Mouse (Mus musculus): ENCODE data around the gene Rapgef6. TPM values are rescaled to one million over a fixed set of nuclear protein-coding genes. Genes with fewer than 3 reads are reported as not detected.

Gene Rapgef6
- polyA plus RNA-seq, 1 experiment from 2014 or later: 34.7 TPM

GRCm38 (mm10) chr11:54530391-54530790 is 7.7 kb downstream of the Rapgef6 start:
- Histone ChIP-seq H3K9me3 (replicated peaks) (no peaks in the 10 kb centered on the region), H3K4me2 (no peak overlapping the region), H3K36me3 (no peaks in the 10 kb centered on the region), H3K27me3 (no peaks in the 10 kb centered on the region), H3K27ac (peak overlapping the region; percentile 79), H3K4me3 (replicated peaks) (no peak overlapping the region), H3K9ac (no peak overlapping the region), H3K4me1 (peaks cover 11% of the 10 kb centered on the region)
- WGBS: 27% methylated on average over 1 of the region's 1 CpGs
- no peak for ATAC-seq (replicated peaks; ENCODE audit: low FRiP score)

- no peak overlapping the region for H3K4me3 ChIP-seq (replicated peaks)
- ATAC-seq (replicated peaks; ENCODE audit: low FRiP score): no peak
- H3K27ac ChIP-seq: peak overlapping the region; percentile 79
Measured at GRCm38 (mm10) chr11:54530916-54531315, 8.3 kb downstream of the Rapgef6 start.

GRCm38 (mm10) chr11:54533834-54534233 is 11.2 kb downstream of the Rapgef6 start:
- WGBS: 65% methylated on average over 2 of the region's 2 CpGs
- H3K4me1 ChIP-seq: peaks cover 11% of the 10 kb centered on the region

More at GRCm38 (mm10) chr11:54530916-54531315, 8.3 kb downstream of the Rapgef6 start:
- no peak overlapping the region for H3K9ac ChIP-seq
- no peaks in the 10 kb centered on the region for H3K36me3 ChIP-seq
- H3K4me2 ChIP-seq: no peak overlapping the region
- no peaks in the 10 kb centered on the region for H3K9me3 ChIP-seq (replicated peaks)
- WGBS: 91% methylated on average over 1 of the region's 1 CpGs
- no peaks in the 10 kb centered on the region for H3K27me3 ChIP-seq
- H3K4me1 ChIP-seq: peaks cover 11% of the 10 kb centered on the region

GRCm38 (mm10) chr11:54534871-54535270 is 12.2 kb downstream of the Rapgef6 start:
- ATAC-seq (replicated peaks; ENCODE audit: low FRiP score): no peak
- no peaks in the 10 kb centered on the region for H3K36me3 ChIP-seq
- no peak overlapping the region for H3K27ac ChIP-seq
- H3K4me2 ChIP-seq: no peak overlapping the region
- no peak overlapping the region for H3K4me3 ChIP-seq (replicated peaks)
- H3K9me3 ChIP-seq (replicated peaks): no peaks in the 10 kb centered on the region
- H3K4me1 ChIP-seq: peaks cover 10% of the 10 kb centered on the region
- H3K9ac ChIP-seq: no peak overlapping the region
- H3K27me3 ChIP-seq: no peaks in the 10 kb centered on the region
- 59% methylated on average over 6 of the region's 6 CpGs for WGBS

More at GRCm38 (mm10) chr11:54533834-54534233, 11.2 kb downstream of the Rapgef6 start:
- H3K9ac ChIP-seq: no peak overlapping the region
- no peaks in the 10 kb centered on the region for H3K27me3 ChIP-seq
- H3K4me2 ChIP-seq: no peak overlapping the region
- H3K36me3 ChIP-seq: no peaks in the 10 kb centered on the region
- no peak overlapping the region for H3K4me3 ChIP-seq (replicated peaks)
- no peak overlapping the region for H3K27ac ChIP-seq
- no peaks in the 10 kb centered on the region for H3K9me3 ChIP-seq (replicated peaks)
- ATAC-seq (replicated peaks; ENCODE audit: low FRiP score): no peak

GRCm38 (mm10) chr11:54539031-54539430 is 16.4 kb downstream of the Rapgef6 start:
- no peaks in the 10 kb centered on the region for H3K4me1 ChIP-seq
- no peaks in the 10 kb centered on the region for H3K9me3 ChIP-seq (replicated peaks)
- no peak overlapping the region for H3K27ac ChIP-seq
- no peak overlapping the region for H3K4me3 ChIP-seq (replicated peaks)
- 66% methylated on average over 2 of the region's 2 CpGs for WGBS
- H3K4me2 ChIP-seq: no peak overlapping the region
- no peaks in the 10 kb centered on the region for H3K27me3 ChIP-seq
- no peak for ATAC-seq (replicated peaks; ENCODE audit: low FRiP score)
- H3K9ac ChIP-seq: no peak overlapping the region
- no peaks in the 10 kb centered on the region for H3K36me3 ChIP-seq

GRCm38 (mm10) chr11:54539486-54539885 is 16.8 kb downstream of the Rapgef6 start:
- Histone ChIP-seq H3K9me3 (replicated peaks) (no peaks in the 10 kb centered on the region), H3K9ac (no peak overlapping the region), H3K27ac (no peak overlapping the region), H3K4me3 (replicated peaks) (no peak overlapping the region), H3K27me3 (no peaks in the 10 kb centered on the region), H3K4me2 (no peak overlapping the region), H3K4me1 (no peaks in the 10 kb centered on the region), H3K36me3 (no peaks in the 10 kb centered on the region)
- ATAC-seq (replicated peaks; ENCODE audit: low FRiP score): no peak
- 74% methylated on average over 2 of the region's 2 CpGs for WGBS

- H3K4me3 ChIP-seq (replicated peaks): no peak overlapping the region
- H3K4me1 ChIP-seq: no peaks in the 10 kb centered on the region
- no peak overlapping the region for H3K4me2 ChIP-seq
- H3K27me3 ChIP-seq: no peaks in the 10 kb centered on the region
- H3K9me3 ChIP-seq (replicated peaks): no peaks in the 10 kb centered on the region
- no peak overlapping the region for H3K9ac ChIP-seq
- no peak for ATAC-seq (replicated peaks; ENCODE audit: low FRiP score)
- no peaks in the 10 kb centered on the region for H3K36me3 ChIP-seq
- no peak overlapping the region for H3K27ac ChIP-seq
Measured at GRCm38 (mm10) chr11:54540328-54540727, 17.7 kb downstream of the Rapgef6 start.

GRCm38 (mm10) chr11:54542414-54542813 is 19.8 kb downstream of the Rapgef6 start:
- Histone ChIP-seq H3K9me3 (replicated peaks) (no peaks in the 10 kb centered on the region), H3K27me3 (no peaks in the 10 kb centered on the region), H3K4me2 (no peak overlapping the region), H3K4me1 (no peaks in the 10 kb centered on the region), H3K27ac (no peak overlapping the region), H3K36me3 (no peaks in the 10 kb centered on the region), H3K4me3 (replicated peaks) (no peak overlapping the region), H3K9ac (no peak overlapping the region)
- ATAC-seq (replicated peaks; ENCODE audit: low FRiP score): no peak

- Histone ChIP-seq H3K4me2 (no peak overlapping the region), H3K27ac (no peak overlapping the region), H3K9ac (no peak overlapping the region), H3K4me3 (replicated peaks) (no peak overlapping the region), H3K36me3 (no peaks in the 10 kb centered on the region), H3K4me1 (no peaks in the 10 kb centered on the region), H3K9me3 (replicated peaks) (no peaks in the 10 kb centered on the region), H3K27me3 (no peaks in the 10 kb centered on the region)
- no peak for ATAC-seq (replicated peaks; ENCODE audit: low FRiP score)
- 80% methylated on average over 2 of the region's 2 CpGs for WGBS
Measured at GRCm38 (mm10) chr11:54554970-54555369, 32.3 kb downstream of the Rapgef6 start.

- no peak overlapping the region for H3K9ac ChIP-seq
- H3K27me3 ChIP-seq: no peaks in the 10 kb centered on the region
- no peak overlapping the region for H3K4me2 ChIP-seq
- no peak overlapping the region for H3K27ac ChIP-seq
- H3K36me3 ChIP-seq: no peaks in the 10 kb centered on the region
- no peak overlapping the region for H3K4me3 ChIP-seq (replicated peaks)
- H3K9me3 ChIP-seq (replicated peaks): no peaks in the 10 kb centered on the region
- ATAC-seq (replicated peaks; ENCODE audit: low FRiP score): no peak
- H3K4me1 ChIP-seq: no peaks in the 10 kb centered on the region
- 92% methylated on average over 5 of the region's 5 CpGs for WGBS
Measured at GRCm38 (mm10) chr11:54562761-54563160, 40.1 kb downstream of the Rapgef6 start.

- no peaks in the 10 kb centered on the region for H3K27me3 ChIP-seq
- no peaks in the 10 kb centered on the region for H3K9me3 ChIP-seq (replicated peaks)
- no peak overlapping the region for H3K4me3 ChIP-seq (replicated peaks)
- H3K27ac ChIP-seq: no peak overlapping the region
- WGBS: 48% methylated on average over 1 of the region's 1 CpGs
- H3K4me1 ChIP-seq: no peaks in the 10 kb centered on the region
- ATAC-seq (replicated peaks; ENCODE audit: low FRiP score): no peak
- H3K9ac ChIP-seq: no peak overlapping the region
- no peak overlapping the region for H3K4me2 ChIP-seq
- no peaks in the 10 kb centered on the region for H3K36me3 ChIP-seq
Measured at GRCm38 (mm10) chr11:54567959-54568358, 45.3 kb downstream of the Rapgef6 start.

GRCm38 (mm10) chr11:54574741-54575140 is 52.1 kb downstream of the Rapgef6 start:
- no peak overlapping the region for H3K9ac ChIP-seq
- H3K4me3 ChIP-seq (replicated peaks): no peak overlapping the region
- no peak overlapping the region for H3K27ac ChIP-seq
- H3K4me2 ChIP-seq: no peak overlapping the region
- no peaks in the 10 kb centered on the region for H3K9me3 ChIP-seq (replicated peaks)
- no peaks in the 10 kb centered on the region for H3K4me1 ChIP-seq
- H3K36me3 ChIP-seq: peaks cover 4% of the 10 kb centered on the region; the same call in 1 of the 2 replicates
- no peaks in the 10 kb centered on the region for H3K27me3 ChIP-seq
- no peak for ATAC-seq (replicated peaks; ENCODE audit: low FRiP score)
- 100% methylated on average over 2 of the region's 2 CpGs for WGBS

- Histone ChIP-seq H3K9me3 (replicated peaks) (no peaks in the 10 kb centered on the region), H3K27me3 (no peaks in the 10 kb centered on the region), H3K4me1 (no peaks in the 10 kb centered on the region), H3K27ac (no peak overlapping the region), H3K4me2 (no peak overlapping the region), H3K4me3 (replicated peaks) (no peak overlapping the region), H3K36me3 (peaks cover 2% of the 10 kb centered on the region; the same call in 1 of the 2 replicates), H3K9ac (no peak overlapping the region)
- 77% methylated on average over 3 of the region's 3 CpGs for WGBS
- ATAC-seq (replicated peaks; ENCODE audit: low FRiP score): no peak
Measured at GRCm38 (mm10) chr11:54592585-54592984, 69.9 kb downstream of the Rapgef6 start.
